Mouse (Mus musculus): ENCODE results near the gene Stau1. TPM values are rescaled to one million over a fixed set of nuclear protein-coding genes. Genes with fewer than 3 reads are reported as not detected.

The Stau1 gene
- polyA plus RNA-seq, 1 experiment from 2014 or later: 74.7 TPM

DNA sequence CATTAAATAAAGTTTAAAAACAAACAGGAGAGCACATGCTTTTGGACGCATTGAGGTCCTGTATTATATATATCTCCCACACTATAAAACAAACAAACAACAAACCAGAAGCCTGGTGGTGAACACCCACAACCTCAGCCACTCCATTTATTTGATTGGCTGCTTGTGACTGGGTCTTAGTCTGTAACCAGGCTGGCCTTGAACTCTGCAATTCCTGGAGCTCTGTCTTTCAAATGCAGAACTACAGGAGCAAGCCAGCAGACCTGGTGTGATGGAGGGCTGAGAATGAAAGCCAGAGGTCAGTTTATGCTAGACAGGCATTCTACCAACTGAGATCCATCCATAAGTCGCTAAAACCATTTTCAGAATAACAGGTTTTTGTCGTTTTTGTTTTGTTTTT, 96.4 kb downstream of the Stau1 start:
- 59% methylated on average over 3 of the region's 3 CpGs for WGBS
- DNase-seq (ENCODE audit: low spot score): no peak
- Histone ChIP-seq H3K36me3 (ENCODE audit: control insufficient read depth, insufficient read depth, low read length) (peaks cover 1% of the 10 kb centered on the region), H3K27ac (replicated peaks; ENCODE audit: low read depth, low read length) (no peak overlapping the region), H3K9me3 (ENCODE audit: control insufficient read depth, low read length) (no peaks in the 10 kb centered on the region), H3K9ac (ENCODE audit: low read depth, low read length) (no peak overlapping the region), H3K4me2 (ENCODE audit: low read depth, low read length) (no peak overlapping the region), H3K4me3 (ENCODE audit: low read depth, low read length) (no peak overlapping the region), H3K4me1 (ENCODE audit: control insufficient read depth, insufficient read depth, low read length) (no peaks in the 10 kb centered on the region), H3K27me3 (replicated peaks; ENCODE audit: control insufficient read depth, insufficient read depth, low read length) (no peaks in the 10 kb centered on the region)
- ATAC-seq (ENCODE audit: low read depth): no peak

GRCm38 (mm10) chr2:166899161-166899560, 96.9 kb downstream of the Stau1 start:
- H3K9me3 ChIP-seq (ENCODE audit: control insufficient read depth, low read length): no peaks in the 10 kb centered on the region
- H3K4me2 ChIP-seq (ENCODE audit: low read depth, low read length): no peak overlapping the region
- ATAC-seq (ENCODE audit: low read depth) (no peak), DNase-seq (ENCODE audit: low spot score) (no peak)
- no peak overlapping the region for H3K4me3 ChIP-seq (ENCODE audit: low read depth, low read length)
- no peaks in the 10 kb centered on the region for H3K4me1 ChIP-seq (ENCODE audit: control insufficient read depth, insufficient read depth, low read length)
- 75% methylated on average over 2 of the region's 2 CpGs for WGBS
- no peak overlapping the region for H3K27ac ChIP-seq (replicated peaks; ENCODE audit: low read depth, low read length)
- peaks cover 7% of the 10 kb centered on the region for H3K36me3 ChIP-seq (ENCODE audit: control insufficient read depth, insufficient read depth, low read length)
- no peak overlapping the region for H3K9ac ChIP-seq (ENCODE audit: low read depth, low read length)
- H3K27me3 ChIP-seq (replicated peaks; ENCODE audit: control insufficient read depth, insufficient read depth, low read length): no peaks in the 10 kb centered on the region

Other genes starting within 250 kb of the Stau1 start
- 6.7 and 7.5 TPM in 2 replicates for gene Trp53rkb, start 203.8 kb downstream of the Stau1 start, polyA plus RNA-seq (2014; fragmentation: Nextera tagmentation; extraction: Ambion mirVana)
- 7.1 and 7.2 TPM in 2 replicates for gene Arfgef2, start 190.7 kb downstream of the Stau1 start, polyA plus RNA-seq (2014; fragmentation: Nextera tagmentation; extraction: Ambion mirVana)
- 113 and 118 TPM in 2 replicates for gene Cse1l, start 90.3 kb downstream of the Stau1 start, polyA plus RNA-seq (2014; fragmentation: Nextera tagmentation; extraction: Ambion mirVana)
- 31.2 and 34.8 TPM in 2 replicates for gene Ddx27, start 18.9 kb upstream of the Stau1 start, polyA plus RNA-seq (2014; fragmentation: Nextera tagmentation; extraction: Ambion mirVana)
- gene Znfx1, start 66.7 kb upstream of the Stau1 start, polyA plus RNA-seq (2014; fragmentation: Nextera tagmentation; extraction: Ambion mirVana): 9.5 and 10.2 TPM in 2 replicates
- gene Kcnb1, start 193.9 kb upstream of the Stau1 start, polyA plus RNA-seq (2014; fragmentation: Nextera tagmentation; extraction: Ambion mirVana): 1.7 and 2.1 TPM in 2 replicates
- 37.6 and 38.3 TPM in 2 replicates for gene Ptgis, start 244.3 kb upstream of the Stau1 start, polyA plus RNA-seq (2014; fragmentation: Nextera tagmentation; extraction: Ambion mirVana)